Mouse (Mus musculus) MEL (cell line): Measurements from ENCODE around the gene Ostf1. TPM values are rescaled to one million over a fixed set of nuclear protein-coding genes. Genes with fewer than 3 reads are reported as not detected.
A peak's percentile ranks its signal among the peaks of the same experiment; 100 is the strongest.

Source experiments
- DNase-seq: peaks from one replicate; pipeline ENCODE4 v3.0.0; 2011; ENCODE audit warnings: low read depth, low spot score
- H3K27ac ChIP-seq: 2 replicates; pipeline ENCODE4 v1.5.1; 2012; ENCODE audit warnings: low read depth, mild to moderate bottlenecking, control low read depth, low read length, moderate library complexity; ENCODE audit not compliant: control insufficient read depth
- H3K27me3 ChIP-seq, 2 experiments: fragments of 150-350 bp in 1 of 2; sonication (generic) in 1 of 2; 2 replicates each; pipeline ENCODE4 v1.6.1; 2012; ENCODE audit warnings: low read length in 2 of 2, mild to moderate bottlenecking in 2 of 2, improper control_type of control experiment in 1 of 2, moderate library complexity in 1 of 2; ENCODE audit not compliant: insufficient read depth in 2 of 2, control insufficient read depth in 1 of 2
- H3K36me3 ChIP-seq, 2 experiments: 2 replicates each; pipeline ENCODE4 v1.6.1; 2012 to 2014; ENCODE audit warnings: low read length in 2 of 2, improper control_type of control experiment in 1 of 2, inconsistent platforms in 1 of 2, mild to moderate bottlenecking in 1 of 2; ENCODE audit not compliant: insufficient read depth in 2 of 2, control insufficient read depth in 1 of 2
- H3K4me1 ChIP-seq, 2 experiments: fragments of 150-350 bp in 1 of 2; sonication (generic) in 1 of 2; 2 replicates each; pipeline ENCODE4 v1.6.1; 2012; ENCODE audit warnings: low read length in 2 of 2, improper control_type of control experiment in 1 of 2, mild to moderate bottlenecking in 1 of 2; ENCODE audit not compliant: insufficient read depth in 2 of 2, control insufficient read depth in 1 of 2
- H3K4me3 ChIP-seq, 2 experiments: fragments of 150-350 bp in 1 of 2; sonication (generic) in 1 of 2; 2 replicates each; pipeline ENCODE4 v1.5.1; 2012; ENCODE audit warnings: low read depth in 2 of 2, low read length in 2 of 2, mild to moderate bottlenecking in 2 of 2, moderate library complexity in 2 of 2, control low read depth in 1 of 2, improper control_type of control experiment in 1 of 2; ENCODE audit not compliant: control insufficient read depth in 1 of 2, insufficient read depth in 1 of 2
- H3K79me2 ChIP-seq: 2 replicates; pipeline ENCODE4 v1.6.1; 2012; ENCODE audit warnings: mild to moderate bottlenecking, low read length, moderate library complexity; ENCODE audit not compliant: control insufficient read depth, poor library complexity, insufficient read depth
- H3K9ac ChIP-seq: 2 replicates; pipeline ENCODE4 v1.6.1; 2012; ENCODE audit warnings: low read depth, mild to moderate bottlenecking, control low read depth, low read length, moderate library complexity; ENCODE audit not compliant: control insufficient read depth, poor library complexity, severe bottlenecking
- H3K9me3 ChIP-seq: fragments of 150-350 bp; sonication (generic); replicated peaks from 2 replicates; pipeline ENCODE4 v1.6.1; 2012; ENCODE audit warnings: mild to moderate bottlenecking, low read length, improper control_type of control experiment, moderate library complexity; ENCODE audit not compliant: insufficient read depth
- BHLHE40 ChIP-seq: IDR thresholded peaks from 2 replicates; pipeline ENCODE4 v1.6.1; 2012; ENCODE audit warnings: low read depth, mild to moderate bottlenecking, inconsistent platforms, low read length, improper control_type of control experiment, borderline replicate concordance
- CHD2 ChIP-seq: IDR thresholded peaks from 2 replicates; pipeline ENCODE4 v1.6.1; 2011; ENCODE audit warnings: low read length, improper control_type of control experiment
- CTCF ChIP-seq, 3 experiments: IDR thresholded peaks in 2 of 3; conservative IDR thresholded peaks in 1 of 3; 2 replicates each; pipeline ENCODE4 v1.5.1; 2011 to 2012; ENCODE audit warnings: low read length in 3 of 3, low read depth in 2 of 3, mild to moderate bottlenecking in 2 of 3, improper control_type of control experiment in 1 of 3, inconsistent platforms in 1 of 3, mixed read lengths in 1 of 3, moderate library complexity in 1 of 3; ENCODE audit not compliant: control insufficient read depth in 1 of 3, insufficient read depth in 1 of 3, poor library complexity in 1 of 3, severe bottlenecking in 1 of 3
- E2F4 ChIP-seq: IDR thresholded peaks from 2 replicates; pipeline ENCODE4 v1.6.1; 2011; ENCODE audit warnings: low read depth, low read length, improper control_type of control experiment, borderline replicate concordance
- EP300 ChIP-seq, 2 experiments: IDR thresholded peaks; 2 replicates each; pipeline ENCODE4 v1.6.1; 2011; ENCODE audit warnings: improper control_type of control experiment in 2 of 2, low read length in 2 of 2, low read depth in 1 of 2, mild to moderate bottlenecking in 1 of 2
- GABPA ChIP-seq: IDR thresholded peaks from 2 replicates; pipeline ENCODE4 v1.6.1; 2012; ENCODE audit warnings: low read depth, mild to moderate bottlenecking, inconsistent platforms, low read length, improper control_type of control experiment, moderate library complexity
- HCFC1 ChIP-seq: IDR thresholded peaks from 2 replicates; pipeline ENCODE4 v1.6.1; 2012; ENCODE audit warnings: low read depth, mild to moderate bottlenecking, inconsistent platforms, low read length, improper control_type of control experiment, moderate library complexity
- MAFK ChIP-seq: IDR thresholded peaks from 2 replicates; pipeline ENCODE4 v1.6.1; 2011; ENCODE audit warnings: low read depth, mild to moderate bottlenecking, low read length, improper control_type of control experiment, borderline replicate concordance
- MEF2A ChIP-seq: IDR thresholded peaks from 2 replicates; pipeline ENCODE4 v1.6.1; 2014; ENCODE audit warnings: low read depth, mild to moderate bottlenecking, inconsistent platforms, low read length, improper control_type of control experiment; ENCODE audit not compliant: poor library complexity, insufficient replicate concordance, severe bottlenecking; ENCODE audit errors: extremely low read depth
- MXI1 ChIP-seq: IDR thresholded peaks from 2 replicates; pipeline ENCODE4 v1.6.1; 2011; ENCODE audit warnings: mild to moderate bottlenecking, low read depth, low read length, improper control_type of control experiment
- MYB ChIP-seq: IDR thresholded peaks from 2 replicates; pipeline ENCODE4 v1.6.1; 2011; ENCODE audit warnings: mild to moderate bottlenecking, low read depth, low read length, improper control_type of control experiment
- NELFE ChIP-seq: IDR thresholded peaks from 2 replicates; pipeline ENCODE4 v1.6.1; 2011; ENCODE audit warnings: low read depth, low read length, improper control_type of control experiment
- NRF1 ChIP-seq: IDR thresholded peaks from 2 replicates; pipeline ENCODE4 v1.6.1; 2014; ENCODE audit warnings: low read depth, mild to moderate bottlenecking, inconsistent platforms, low read length, improper control_type of control experiment, moderate library complexity; ENCODE audit not compliant: poor library complexity, insufficient read depth, severe bottlenecking
- POLR2A ChIP-seq, 2 experiments: IDR thresholded peaks; 2 replicates each; pipeline ENCODE4 v1.6.1; 2011 to 2012; ENCODE audit warnings: low read length in 2 of 2, mild to moderate bottlenecking in 2 of 2, control low read depth in 1 of 2, improper control_type of control experiment in 1 of 2, low read depth in 1 of 2, moderate library complexity in 1 of 2; ENCODE audit not compliant: control insufficient read depth in 1 of 2, insufficient read depth in 1 of 2, poor library complexity in 1 of 2
- POLR2AphosphoS5 ChIP-seq: IDR thresholded peaks from 2 replicates; pipeline ENCODE4 v1.6.1; 2012; ENCODE audit warnings: low read depth, borderline replicate concordance, mild to moderate bottlenecking, inconsistent platforms, low read length, moderate library complexity, mixed read lengths
- RCOR1 ChIP-seq: IDR thresholded peaks from 2 replicates; pipeline ENCODE4 v1.6.1; 2012; ENCODE audit warnings: low read depth, mild to moderate bottlenecking, inconsistent platforms, low read length, improper control_type of control experiment
- TBP ChIP-seq: IDR thresholded peaks from 2 replicates; pipeline ENCODE4 v1.8.0; 2011; ENCODE audit warnings: low read depth, low read length, improper control_type of control experiment
- USF2 ChIP-seq, 2 experiments: IDR thresholded peaks; 2 replicates each; pipeline ENCODE4 v1.6.1; 2011 to 2012; ENCODE audit warnings: improper control_type of control experiment in 2 of 2, low read length in 2 of 2, borderline replicate concordance in 1 of 2, inconsistent platforms in 1 of 2, low read depth in 1 of 2, mild to moderate bottlenecking in 1 of 2; ENCODE audit not compliant: insufficient read depth in 1 of 2
- ZNF384 ChIP-seq: IDR thresholded peaks from 2 replicates; pipeline ENCODE4 v1.6.1; 2012; ENCODE audit warnings: low read depth, mild to moderate bottlenecking, inconsistent platforms, low read length, improper control_type of control experiment
- polyA plus RNA-seq, 2 experiments: library from polyadenylated mRNA; stranded (reverse) in 1 of 2; unstranded in 1 of 2; fragments of >175 nt in 1 of 2; fragments of >200 nt in 1 of 2; gene quantifications; 2 replicates each; pipeline versions ENCODE4 v1.2.1 to v1.2.4; 2012; ENCODE audit warnings: low replicate concordance in 2 of 2, low read depth in 1 of 2; ENCODE audit not compliant: insufficient read length in 2 of 2, insufficient read depth in 1 of 2, missing spikeins in 1 of 2
- total RNA-seq: library from RNA; depleted of rRNA; stranded (reverse); fragments of 300-350 nt; gene quantifications from 2 replicates; pipeline ENCODE4 v1.2.3, GENCODE M21; 2012

The Ostf1 gene
- total and polyA plus RNA-seq, 3 experiments = 117 to 162 TPM; not detected in 1

DNA sequence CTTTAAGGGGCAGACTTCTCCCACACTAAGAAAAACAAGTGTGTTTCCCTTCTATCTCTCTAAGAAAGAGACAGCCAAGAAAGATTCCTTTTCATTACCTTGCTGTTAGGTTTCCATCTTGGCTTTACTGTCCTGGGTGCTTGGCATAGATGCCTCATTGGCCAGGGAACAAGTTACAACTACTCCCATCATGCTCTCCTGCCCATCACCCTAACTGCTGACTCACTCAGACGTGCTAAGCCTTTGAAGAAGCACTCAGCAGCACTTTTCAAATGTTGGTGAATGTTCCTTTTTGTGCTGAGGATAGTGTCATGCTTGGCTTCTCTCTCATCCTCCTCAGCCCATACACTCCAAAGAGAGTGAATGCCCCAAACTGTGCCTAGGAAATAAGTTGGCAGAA is 30.1 kb upstream of the Ostf1 start:
- Histone ChIP-seq H3K36me3 (peaks cover 0 to 13% of the 10 kb centered on the region in 2 experiments; a peak in 2 of 4 replicates), H3K27me3 (no peaks in the 10 kb centered on the region), H3K9ac (no peak overlapping the region), H3K4me3 (no peak overlapping the region), H3K4me1 (peaks cover 0 to 8% of the 10 kb centered on the region in 2 experiments; a peak in 2 of 4 replicates), H3K9me3 (no peaks in the 10 kb centered on the region), H3K79me2 (peaks cover 2% of the 10 kb centered on the region; the same call in 1 of the 2 replicates), H3K27ac (no peak overlapping the region)
- DNase-seq = peak; percentile 45
- TF ChIP-seq NRF1 (no peak), CHD2 (no peak), GABPA (no peak), MAFK (no peak), ZNF384 (no peak), POLR2A (IDR thresholded peaks at IDR 0.05; ENCODE audit: control insufficient read depth in 1 of 2, insufficient read depth in 1 of 2, low read depth in 1 of 2, low read length in 2 of 2, poor library complexity in 1 of 2) (no peak), USF2 (IDR thresholded peaks at IDR 0.05; ENCODE audit: borderline replicate concordance in 1 of 2, insufficient read depth in 1 of 2, low read depth in 1 of 2, low read length in 2 of 2) (no peak), HCFC1 (no peak), CTCF (IDR thresholded peaks at IDR 0.05 in 2 of 3, conservative IDR thresholded peaks at IDR 0.05 in 1 of 3; ENCODE audit: control insufficient read depth in 1 of 3, insufficient read depth in 1 of 3, low read depth in 2 of 3, low read length in 3 of 3, poor library complexity in 1 of 3, severe bottlenecking in 1 of 3) (no peak), BHLHE40 (no peak), NELFE (no peak), RCOR1 (no peak), E2F4 (no peak)
- TF ChIP-seq, all 39 proteins: peak for 0

DNA sequence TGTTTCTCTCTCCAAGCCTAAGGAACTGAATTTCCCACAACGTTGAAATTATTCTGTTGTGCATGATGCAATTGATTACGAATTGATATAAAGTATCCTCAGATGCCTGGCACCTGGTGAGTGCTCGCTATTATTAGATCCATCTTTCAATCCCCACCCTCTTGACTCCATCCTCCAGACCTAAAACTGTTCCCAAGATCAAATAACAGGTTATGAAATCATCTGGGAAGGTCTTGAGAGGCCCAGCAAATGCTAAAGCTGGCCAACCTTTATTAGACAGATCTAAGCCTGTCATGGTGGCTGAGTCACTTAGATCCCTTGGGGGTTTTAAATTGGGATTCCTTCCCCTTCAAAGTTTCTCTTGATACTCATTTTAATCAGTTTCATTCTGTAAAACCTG is 28.8 kb upstream of the Ostf1 start:
- Histone ChIP-seq H3K27ac (no peak overlapping the region), H3K9ac (no peak overlapping the region), H3K4me1 (peaks cover 0 to 8% of the 10 kb centered on the region in 2 experiments; a peak in 2 of 4 replicates), H3K36me3 (peaks cover 0 to 13% of the 10 kb centered on the region in 2 experiments; a peak in 2 of 4 replicates), H3K79me2 (peaks cover 2% of the 10 kb centered on the region; the same call in 1 of the 2 replicates), H3K9me3 (no peaks in the 10 kb centered on the region), H3K4me3 (no peak overlapping the region), H3K27me3 (no peaks in the 10 kb centered on the region)
- TF ChIP-seq MYB (no peak), TBP (no peak), MXI1 (no peak), POLR2AphosphoS5 (no peak), MEF2A (no peak), EP300 (IDR thresholded peaks at IDR 0.05; ENCODE audit: low read depth in 1 of 2, low read length in 2 of 2) (no peak)
- no peak for DNase-seq
